Mouse (Mus musculus) C2C12 (cell line): ENCODE data around the gene Map3k5. TPM values are rescaled to one million over a fixed set of nuclear protein-coding genes. Genes with fewer than 3 reads are reported as not detected.

ENCODE experiments used
- H3K27me3 ChIP-seq: one replicate; pipeline ENCODE4 v1.6.1; 2011; ENCODE audit not compliant: control insufficient read depth, insufficient read depth, insufficient read length
- H3K36me3 ChIP-seq: one replicate; pipeline ENCODE4 v1.6.1; 2011; ENCODE audit not compliant: control insufficient read depth, insufficient read depth
- H3K4me3 ChIP-seq: one replicate; pipeline ENCODE4 v1.5.1; 2011; ENCODE audit warnings: mild to moderate bottlenecking, control low read depth; ENCODE audit not compliant: poor library complexity, insufficient read depth, severe bottlenecking
- H3K79me2 ChIP-seq: one replicate; pipeline ENCODE4 v1.6.1; 2011; ENCODE audit not compliant: control insufficient read depth, insufficient read depth
- H3K79me3 ChIP-seq: one replicate; pipeline ENCODE4 v1.6.1; 2011; ENCODE audit warnings: low read depth, control low read depth
- H3ac ChIP-seq: one replicate; pipeline ENCODE3; 2011; ENCODE audit warnings: low read depth; ENCODE audit not compliant: control insufficient read depth, insufficient read length
- CEBPB ChIP-seq: IDR thresholded peaks from one replicate; pipeline ENCODE4 v1.6.1; 2011; ENCODE audit warnings: low read depth, mild to moderate bottlenecking, control low read depth, moderate library complexity
- CTCF ChIP-seq: IDR thresholded peaks from one replicate; pipeline ENCODE4 v1.5.1; 2011; ENCODE audit not compliant: control insufficient read depth, insufficient read depth, insufficient read length
- FOSL1 ChIP-seq: IDR thresholded peaks from one replicate; pipeline ENCODE4 v1.8.0; 2011; ENCODE audit warnings: mild to moderate bottlenecking, low read length; ENCODE audit not compliant: poor library complexity, insufficient read depth, severe bottlenecking
- MAX ChIP-seq: IDR thresholded peaks from one replicate; pipeline ENCODE4 v1.6.1; 2011; ENCODE audit warnings: mild to moderate bottlenecking, control low read depth
- MYOD1 ChIP-seq: IDR thresholded peaks from one replicate; pipeline ENCODE4 v1.6.1; 2011; ENCODE audit warnings: low read depth; ENCODE audit not compliant: control insufficient read depth, insufficient read length
- MYOG ChIP-seq: IDR thresholded peaks from one replicate; pipeline ENCODE4 v1.6.1; 2011; ENCODE audit not compliant: control insufficient read depth, insufficient read length; ENCODE audit errors: extremely low read depth
- USF1 ChIP-seq: IDR thresholded peaks from one replicate; pipeline ENCODE4 v1.6.1; 2011; ENCODE audit warnings: low read depth, mild to moderate bottlenecking, control low read depth, moderate library complexity
- polyA plus RNA-seq: library from polyadenylated mRNA; unstranded; fragments of >200 nt; fragmentation: generic; extraction: Trizol; gene quantifications from one replicate; pipeline ENCODE4 v1.2.1, GENCODE M21; 2012; ENCODE audit warnings: missing spikeins

The Map3k5 gene
- polyA plus RNA-seq, 1 experiment = 0.55 TPM

- Histone ChIP-seq H3K79me2 (no peaks in the 10 kb centered on the region), H3K27me3 (no peaks in the 10 kb centered on the region), H3K4me3 (no peak overlapping the region), H3K36me3 (no peaks in the 10 kb centered on the region), H3K79me3 (no peaks in the 10 kb centered on the region), H3ac (no peak overlapping the region)
- TF ChIP-seq MYOD1 (no peak), MYOG (no peak), CEBPB (no peak), CTCF (no peak), FOSL1 (no peak), MAX (no peak), USF1 (no peak)
Observed at GRCm38 (mm10) chr10:19949106-19949505, 14.8 kb downstream of the Map3k5 start.

GRCm38 (mm10) chr10:19953032-19953761 is 18.9 kb downstream of the Map3k5 start:
- no peaks in the 10 kb centered on the region for H3K79me2 ChIP-seq
- no peaks in the 10 kb centered on the region for H3K79me3 ChIP-seq
- no peak for TF ChIP-seq CTCF
- no peak for TF ChIP-seq MYOG
- TF ChIP-seq CEBPB = no peak
- no peak for TF ChIP-seq MAX
- no peak for TF ChIP-seq MYOD1
- TF ChIP-seq FOSL1 = no peak
- no peak for TF ChIP-seq USF1
- H3ac ChIP-seq = no peak overlapping the region
- H3K27me3 ChIP-seq = no peaks in the 10 kb centered on the region
- H3K4me3 ChIP-seq = no peak overlapping the region
- no peaks in the 10 kb centered on the region for H3K36me3 ChIP-seq

GRCm38 (mm10) chr10:19954572-19954971 is 20.3 kb downstream of the Map3k5 start:
- no peak overlapping the region for H3ac ChIP-seq
- H3K27me3 ChIP-seq = no peaks in the 10 kb centered on the region
- H3K36me3 ChIP-seq = no peaks in the 10 kb centered on the region
- TF ChIP-seq FOSL1 (no peak), MYOD1 (no peak), CTCF (no peak), MAX (no peak), USF1 (no peak), MYOG (no peak), CEBPB (no peak)
- H3K4me3 ChIP-seq = no peak overlapping the region
- H3K79me3 ChIP-seq = no peaks in the 10 kb centered on the region
- no peaks in the 10 kb centered on the region for H3K79me2 ChIP-seq

GRCm38 (mm10) chr10:19955817-19956216 is 21.5 kb downstream of the Map3k5 start:
- H3K79me3 ChIP-seq = no peaks in the 10 kb centered on the region
- H3K36me3 ChIP-seq = no peaks in the 10 kb centered on the region
- TF ChIP-seq USF1 = no peak
- TF ChIP-seq MYOG = no peak
- no peak for TF ChIP-seq MYOD1
- no peak for TF ChIP-seq CTCF
- TF ChIP-seq MAX = no peak
- no peak for TF ChIP-seq FOSL1
- no peak for TF ChIP-seq CEBPB
- no peak overlapping the region for H3ac ChIP-seq
- no peaks in the 10 kb centered on the region for H3K27me3 ChIP-seq
- no peaks in the 10 kb centered on the region for H3K79me2 ChIP-seq
- no peak overlapping the region for H3K4me3 ChIP-seq

GRCm38 (mm10) chr10:19956745-19957144 is 22.5 kb downstream of the Map3k5 start:
- Histone ChIP-seq H3ac (no peak overlapping the region), H3K36me3 (no peaks in the 10 kb centered on the region), H3K79me2 (no peaks in the 10 kb centered on the region), H3K4me3 (no peak overlapping the region), H3K27me3 (no peaks in the 10 kb centered on the region), H3K79me3 (no peaks in the 10 kb centered on the region)
- TF ChIP-seq USF1 (no peak), CEBPB (no peak), FOSL1 (no peak), MAX (no peak), MYOG (no peak), MYOD1 (no peak), CTCF (no peak)

- Histone ChIP-seq H3ac (no peak overlapping the region), H3K79me2 (no peaks in the 10 kb centered on the region), H3K4me3 (no peak overlapping the region), H3K79me3 (no peaks in the 10 kb centered on the region), H3K36me3 (no peaks in the 10 kb centered on the region), H3K27me3 (no peaks in the 10 kb centered on the region)
- TF ChIP-seq CEBPB = no peak
- no peak for TF ChIP-seq USF1
- TF ChIP-seq MYOD1 = no peak
- TF ChIP-seq MYOG = no peak
- TF ChIP-seq FOSL1 = no peak
- no peak for TF ChIP-seq CTCF
Observed at GRCm38 (mm10) chr10:19960831-19961380, 26.6 kb downstream of the Map3k5 start.
